Mouse (Mus musculus) liver, adult 2 months (tissue): Measurements from ENCODE around the gene Asf1a.

Experiments
- CTCF ChIP-seq: fragments of 200-500 bp; IDR thresholded peaks from 2 replicates; pipeline ENCODE4 v1.5.1; 2011; ENCODE audit warnings: low read depth, low read length, control low read depth
- POLR2A ChIP-seq: fragments of 200-500 bp; IDR thresholded peaks from 2 replicates; pipeline ENCODE4 v1.6.1; 2011; ENCODE audit warnings: low read length, control low read depth; ENCODE audit not compliant: insufficient read depth; ENCODE audit errors: extremely low read depth

GRCm38 (mm10) chr10:53595744-53596676 is 547 bp upstream of the Asf1a start:
- TF ChIP-seq CTCF (no peak), POLR2A (no peak)
